In genomic region chr19:15948426-15948825, GRCm38 (mm10) we compare ENCODE assay signal across 14 mouse cellular contexts.
"Had no signal": no experiment of that assay in that cellular context is flagged by ENCODE, and none has a peak within 500 bp of the region (broad histone marks: within the 10 kb centered on the region; RNA-seq: fewer than 3 reads in every experiment).

No protein-coding gene starts in this region.

- DNase-seq: left cerebral cortex, postnatal 4 days; liver, embryonic 13.5 days; lung, adult 2 months; lung, postnatal 14 days; lung, postnatal 4 days; midbrain, embryonic 14.5 days; thymus, adult 18-20 months; thymus, postnatal 36 days had no signal

- H3K27me3 ChIP-seq: limb, embryonic 12.5 days; limb, embryonic 15.5 days; liver, embryonic 13.5 days had no signal

- H3K4me3 ChIP-seq: limb, embryonic 12.5 days; limb, embryonic 15.5 days; liver, embryonic 13.5 days had no signal

- H3K9me3 ChIP-seq: limb, embryonic 15.5 days; liver, embryonic 13.5 days had no signal

- H3K27ac ChIP-seq: hindbrain, postnatal 0 days; kidney, postnatal 0 days; limb, embryonic 12.5 days; limb, embryonic 15.5 days; liver, embryonic 13.5 days had no signal

- ATAC-seq: hindbrain, postnatal 0 days; inflammation-experienced regulatory T-cells, adult 6 months had no signal

- H3K9ac ChIP-seq: limb, embryonic 12.5 days; limb, embryonic 15.5 days; liver, embryonic 13.5 days had no signal

- H3K4me1 ChIP-seq: limb, embryonic 12.5 days; liver, embryonic 13.5 days had no signal

- H3K4me2 ChIP-seq: limb, embryonic 12.5 days; limb, embryonic 15.5 days; liver, embryonic 13.5 days; midbrain, embryonic 11.5 days had no signal

- H3K36me3 ChIP-seq: limb, embryonic 12.5 days; limb, embryonic 15.5 days; liver, embryonic 13.5 days had no signal
